Mouse (Mus musculus) lung, postnatal 0 days (tissue): ENCODE measurements around the gene Pin1. TPM values are rescaled to one million over a fixed set of nuclear protein-coding genes. Genes with fewer than 3 reads are reported as not detected.

Experiments
- ATAC-seq: fragments of 200-750 bp; cut with Nextera tagmentation; 2 replicates; pipeline ENCODE4 v1.8.0; 2017; ENCODE audit warnings: moderate library complexity
- DNase-seq: peaks from one replicate; pipeline ENCODE4 v3.0.0-alpha.2; 2016; ENCODE audit warnings: low spot score
- H3K27ac ChIP-seq: fragments of 300-500 bp; sonication (generic); 2 replicates; pipeline ENCODE4 v1.5.1; 2014; ENCODE audit warnings: antibody characterized with exemption, mild to moderate bottlenecking, low read length, mixed read lengths
- H3K27me3 ChIP-seq: fragments of 300-500 bp; sonication (generic); replicated peaks from 2 replicates; pipeline ENCODE4 v1.6.1; 2014; ENCODE audit warnings: low read length, mixed read lengths; ENCODE audit not compliant: insufficient read depth
- H3K36me3 ChIP-seq: fragments of 300-500 bp; sonication (generic); 2 replicates; pipeline ENCODE4 v1.6.1; 2014; ENCODE audit warnings: low read length, mixed read lengths; ENCODE audit not compliant: insufficient read depth
- H3K4me1 ChIP-seq: fragments of 300-500 bp; sonication (generic); 2 replicates; pipeline ENCODE4 v1.6.1; 2014; ENCODE audit warnings: antibody characterized with exemption, low read depth, low read length, mixed read lengths; ENCODE audit not compliant: insufficient read depth
- H3K4me2 ChIP-seq: fragments of 300-500 bp; sonication (generic); replicated peaks from 2 replicates; pipeline ENCODE4 v1.6.1; 2014; ENCODE audit warnings: low read depth, mild to moderate bottlenecking, low read length, moderate library complexity, mixed read lengths
- H3K4me3 ChIP-seq: fragments of 300-500 bp; sonication (generic); 2 replicates; pipeline ENCODE4 v1.5.1; 2014; ENCODE audit warnings: low read depth, low read length
- H3K9ac ChIP-seq: fragments of 300-500 bp; sonication (generic); replicated peaks from 2 replicates; pipeline ENCODE4 v1.6.1; 2014; ENCODE audit warnings: low read depth, mild to moderate bottlenecking
- H3K9me3 ChIP-seq: fragments of 300-500 bp; sonication (generic); 2 replicates; pipeline ENCODE4 v1.6.1; 2016; ENCODE audit warnings: low read length, mixed read lengths
- CTCF ChIP-seq: IDR thresholded peaks from 2 replicates; pipeline ENCODE4 v1.5.1; 2016; ENCODE audit warnings: antibody characterized with exemption, mild to moderate bottlenecking
- EP300 ChIP-seq: IDR thresholded peaks from 2 replicates; pipeline ENCODE4 v1.6.1; 2016; ENCODE audit warnings: antibody characterized with exemption, mild to moderate bottlenecking, control low read depth
- WGBS: fragments of 180-500 bp; shearing (Covaris S2); extraction: QIAGEN DNeasy Blood & Tissue Kit; methylation state at CpG from one replicate; pipeline ENCODE4 v1.1.7; 2014; 5-methylcytosine and 5-hydroxymethylcytosine counted together
- polyA plus RNA-seq: library from polyadenylated mRNA; unstranded; fragments of >200 nt; fragmentation: Nextera tagmentation; extraction: Ambion mirVana; gene quantifications from 2 replicates; pipeline ENCODE4 v1.2.1, GENCODE M21; 2015

Pin1 gene
- polyA plus RNA-seq, 1 experiment from 2014 or later = 32.9 TPM

DNA sequence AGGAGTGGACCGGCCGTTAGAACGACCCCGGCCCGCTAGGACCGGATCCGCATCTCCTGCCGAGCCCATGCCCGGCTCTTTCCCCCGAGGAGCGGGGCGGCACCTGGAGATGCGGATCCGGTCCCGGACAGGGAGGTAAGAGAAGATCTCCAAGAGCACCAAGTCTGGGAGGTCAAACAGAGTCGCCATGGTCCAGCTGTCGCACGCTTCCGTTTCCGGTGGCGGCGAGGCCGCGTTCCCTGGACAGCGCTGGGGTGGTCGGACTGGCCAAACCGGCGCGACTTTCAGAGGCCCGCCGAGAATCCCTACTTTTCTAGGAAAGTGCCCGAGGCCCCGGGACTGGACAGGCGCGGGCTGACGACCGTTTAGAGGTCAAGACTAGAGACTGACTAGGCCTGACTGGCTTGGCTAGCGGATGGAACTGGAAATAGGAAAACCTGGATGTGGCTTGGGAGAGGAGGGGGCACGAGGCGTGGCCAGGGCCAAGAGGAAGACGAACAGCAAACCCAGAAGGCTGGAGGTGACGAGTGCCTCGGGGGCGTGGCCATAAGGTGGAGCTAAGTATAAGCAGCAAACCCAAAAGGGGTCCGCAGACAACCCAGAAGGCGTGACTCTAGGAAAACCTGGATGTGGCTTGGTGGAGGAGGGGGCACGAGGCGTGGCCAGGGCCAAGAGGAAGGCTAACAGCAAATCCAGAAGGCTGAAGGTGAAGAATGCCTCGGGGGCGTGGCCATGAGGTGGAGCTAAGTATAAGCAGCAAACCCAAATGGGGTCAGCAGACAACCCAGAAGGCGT is 9.6 kb upstream of the Pin1 start, which contains the start of gene Ubl5:
TSS of gene Ubl5 (plus strand) at position 778 of the 795 bp plus-strand sequence.
- WGBS = 4% methylated on average over 51 of the region's 51 CpGs
- TF ChIP-seq CTCF (no peak), EP300 (no peak)
- Histone ChIP-seq H3K27ac (peak within 1 kb of the TSS; percentile 89), H3K4me3 (peak within 1 kb of the TSS; percentile 90), H3K4me2 (peak within 1 kb of the TSS; percentile 97), H3K9me3 (no peaks in the 10 kb centered on the region), H3K9ac (peak within 1 kb of the TSS; percentile 83), H3K36me3 (peaks cover 13% of the 10 kb centered on the region; the same call in 1 of the 2 replicates), H3K4me1 (peaks cover 7% of the 10 kb centered on the region), H3K27me3 (no peaks in the 10 kb centered on the region)
- ATAC-seq (peak; percentile 86), DNase-seq (peak; percentile 97)

DNA sequence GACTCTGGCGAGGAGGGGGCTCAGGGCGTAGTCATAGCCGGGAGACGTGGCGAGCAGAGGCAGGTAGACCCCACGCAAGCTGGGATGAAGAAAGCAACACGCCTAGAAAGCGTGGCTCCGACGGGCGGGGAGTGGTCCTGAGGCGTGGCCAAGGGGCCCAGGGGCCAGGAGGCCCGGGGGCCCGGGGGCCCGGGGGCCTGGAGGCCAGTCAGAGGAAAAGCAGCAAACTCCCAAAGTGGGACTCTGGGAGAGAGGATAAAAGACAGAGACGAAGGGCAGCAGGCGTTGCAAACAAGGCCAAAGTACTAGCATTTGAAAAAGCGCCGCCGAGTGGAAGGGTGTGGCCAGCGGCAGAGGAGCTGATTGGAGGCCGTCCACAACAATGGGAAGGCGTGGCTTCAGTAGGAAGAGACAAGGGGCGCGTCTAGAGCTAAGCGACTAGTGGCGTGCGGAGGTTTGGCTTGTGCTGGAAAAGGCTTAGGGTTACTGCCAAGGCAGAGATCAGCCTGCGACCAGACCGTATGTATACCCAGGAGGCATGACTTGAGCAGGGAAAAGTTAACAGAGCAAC is 8.9 kb upstream of the Pin1 start:
- 0% methylated on average over 28 of the region's 30 CpGs for WGBS
- DNase-seq = peak; percentile 98
- H3K9ac ChIP-seq = peak overlapping the region; percentile 83
- peak; percentile 44 for TF ChIP-seq CTCF
- no peak for TF ChIP-seq EP300
- H3K4me1 ChIP-seq = peaks cover 7% of the 10 kb centered on the region
- ATAC-seq = peak; percentile 89
- H3K9me3 ChIP-seq = no peaks in the 10 kb centered on the region
- peak overlapping the region; percentile 89 for H3K27ac ChIP-seq
- peak overlapping the region; percentile 97 for H3K4me2 ChIP-seq
- H3K36me3 ChIP-seq = peaks cover 13% of the 10 kb centered on the region; the same call in 1 of the 2 replicates
- H3K4me3 ChIP-seq = peak overlapping the region; percentile 90
- no peaks in the 10 kb centered on the region for H3K27me3 ChIP-seq

DNA sequence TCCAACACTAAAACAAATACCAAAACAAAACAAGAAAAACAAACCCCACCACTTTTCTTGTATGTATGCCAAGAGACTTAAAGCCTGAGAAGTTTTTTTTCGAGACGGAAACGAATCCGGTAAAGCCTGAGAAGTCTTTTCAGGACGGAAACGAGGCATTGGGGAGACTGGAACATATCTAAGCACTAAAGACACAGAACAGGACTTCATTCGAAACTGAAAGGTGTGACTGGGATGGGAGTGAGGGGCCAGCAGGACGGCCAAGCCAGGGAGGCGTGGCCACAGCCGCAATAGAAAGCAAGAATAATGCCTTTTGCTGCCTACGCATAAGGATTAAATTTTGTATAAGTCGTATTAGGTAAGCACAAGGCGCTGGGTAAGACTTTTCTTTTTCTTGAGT is 8.1 kb upstream of the Pin1 start:
- no peaks in the 10 kb centered on the region for H3K9me3 ChIP-seq
- H3K4me3 ChIP-seq = peak overlapping the region; percentile 90
- TF ChIP-seq CTCF (no peak), EP300 (no peak)
- H3K27ac ChIP-seq = peak overlapping the region; percentile 89
- peaks cover 7% of the 10 kb centered on the region for H3K4me1 ChIP-seq
- no peaks in the 10 kb centered on the region for H3K27me3 ChIP-seq
- ATAC-seq = no peak
- DNase-seq = peak; percentile 21
- peaks cover 6% of the 10 kb centered on the region; the same call in 1 of the 2 replicates for H3K36me3 ChIP-seq
- peak overlapping the region; percentile 83 for H3K9ac ChIP-seq
- WGBS = 2% methylated on average over 13 of the region's 13 CpGs
- peak overlapping the region; percentile 97 for H3K4me2 ChIP-seq

DNA sequence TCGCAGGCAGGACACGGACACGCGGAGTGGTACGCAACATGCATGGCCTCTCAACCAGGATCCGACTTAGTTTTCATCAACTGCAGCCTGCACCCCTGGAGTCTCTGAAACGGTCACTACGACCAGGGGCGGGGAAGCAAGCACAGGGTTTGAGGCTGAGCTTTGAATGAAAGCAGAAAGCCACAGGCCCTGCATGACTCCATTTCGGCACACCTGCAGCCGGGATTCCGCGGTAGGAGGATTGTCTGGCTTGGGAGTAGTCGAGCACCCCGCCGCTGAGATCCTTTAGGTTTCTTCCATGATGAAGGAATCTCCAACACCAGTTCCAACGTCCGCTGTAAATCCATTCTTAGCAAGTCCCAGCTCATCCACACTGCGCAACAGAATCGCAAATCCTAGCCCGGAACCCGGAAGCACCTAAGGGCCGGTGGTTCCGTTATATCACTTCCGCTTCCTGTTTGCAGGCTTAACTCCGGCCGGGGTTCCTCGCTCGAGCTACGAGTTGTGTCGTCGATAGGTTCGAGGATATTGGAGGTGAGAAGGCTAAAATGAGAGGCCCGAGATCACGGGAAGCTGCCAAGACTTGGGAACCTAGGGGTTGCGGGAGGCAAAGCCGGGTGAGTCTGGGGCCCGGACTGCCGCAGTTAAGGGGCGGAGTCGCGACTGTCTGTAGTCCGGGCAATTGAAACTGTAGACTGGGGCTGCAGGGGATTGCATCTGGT is 7.4 kb upstream of the Pin1 start, which contains the start of gene Fbxl12:
TSS of gene Fbxl12 (minus strand) at position 408 of the 722 bp plus-strand sequence.
- WGBS = 1% methylated on average over 43 of the region's 43 CpGs
- DNase-seq = peak; percentile 93
- ATAC-seq = peak; percentile 31
- Histone ChIP-seq H3K4me1 (peaks cover 7% of the 10 kb centered on the region), H3K9ac (peak within 1 kb of the TSS; percentile 83), H3K36me3 (no peaks in the 10 kb centered on the region), H3K9me3 (no peaks in the 10 kb centered on the region), H3K27me3 (no peaks in the 10 kb centered on the region), H3K4me2 (peak within 1 kb of the TSS; percentile 97), H3K4me3 (peak within 1 kb of the TSS; percentile 90), H3K27ac (peak within 1 kb of the TSS; percentile 89)
- TF ChIP-seq CTCF = no peak
- TF ChIP-seq EP300 = no peak

DNA sequence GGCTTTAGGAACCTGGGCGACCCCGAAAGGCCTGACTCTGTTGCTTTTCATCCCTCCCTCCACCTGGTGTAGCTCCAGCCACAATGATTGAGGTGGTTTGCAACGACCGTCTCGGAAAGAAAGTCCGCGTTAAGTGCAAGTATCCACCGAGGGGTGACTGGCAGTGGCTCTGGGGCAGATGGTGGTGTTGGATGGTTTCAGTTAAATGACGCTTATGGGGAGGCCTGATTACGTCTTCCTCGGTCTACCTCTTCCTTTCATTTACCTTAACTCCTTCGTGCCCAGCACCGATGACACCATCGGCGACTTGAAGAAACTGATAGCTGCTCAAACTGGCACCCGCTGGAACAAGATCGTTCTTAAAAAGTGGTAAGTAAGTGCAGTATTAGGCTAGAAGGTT is 6.8 kb upstream of the Pin1 start:
- DNase-seq (peak; percentile 36), ATAC-seq (no peak)
- Histone ChIP-seq H3K36me3 (no peaks in the 10 kb centered on the region), H3K4me1 (peaks cover 7% of the 10 kb centered on the region), H3K27me3 (no peaks in the 10 kb centered on the region), H3K4me2 (peak overlapping the region; percentile 97), H3K9me3 (no peaks in the 10 kb centered on the region), H3K27ac (peak overlapping the region; percentile 89), H3K9ac (peak overlapping the region; percentile 83), H3K4me3 (peak overlapping the region; percentile 90)
- 2% methylated on average over 17 of the region's 17 CpGs for WGBS
- TF ChIP-seq CTCF = no peak
- no peak for TF ChIP-seq EP300

DNA sequence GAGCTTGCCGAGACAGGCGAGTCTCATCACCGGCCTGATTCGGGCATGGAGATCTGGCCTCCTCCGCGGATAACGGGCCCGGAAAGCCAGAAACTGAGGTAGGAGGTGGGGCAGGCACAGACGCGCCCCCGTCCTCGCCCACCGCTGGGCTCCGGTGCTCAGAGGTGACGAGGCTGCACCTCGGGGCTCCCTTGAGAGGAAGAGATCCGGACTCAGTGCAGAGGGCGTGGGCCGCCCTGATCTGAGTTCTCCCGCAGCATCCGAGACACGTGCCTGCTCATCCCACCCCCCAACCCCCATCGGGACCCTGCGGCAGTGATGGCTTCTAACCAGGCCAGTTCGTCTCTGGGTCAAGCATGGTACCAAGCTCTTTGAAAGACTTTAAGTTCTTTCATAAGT is 364 bp downstream of the Pin1 start:
- ATAC-seq = no peak

More for the DNA sequence above, 364 bp downstream of the Pin1 start:
- H3K4me3 ChIP-seq = peak overlapping the region; percentile 71
- no peaks in the 10 kb centered on the region for H3K27me3 ChIP-seq
- H3K36me3 ChIP-seq = peaks cover 6% of the 10 kb centered on the region
- WGBS = 0% methylated on average over 22 of the region's 25 CpGs
- TF ChIP-seq EP300 (no peak), CTCF (no peak)
- H3K9me3 ChIP-seq = no peaks in the 10 kb centered on the region
- DNase-seq = no peak
- H3K27ac ChIP-seq = no peak overlapping the region
- peak overlapping the region; percentile 94 for H3K4me2 ChIP-seq
- peaks cover 12% of the 10 kb centered on the region; the same call in 1 of the 2 replicates for H3K4me1 ChIP-seq
- peak overlapping the region; percentile 70 for H3K9ac ChIP-seq
